Mouse (Mus musculus) midbrain, embryonic 11.5 days (tissue): Measurements from ENCODE around the gene St7. TPM values are rescaled to one million over a fixed set of nuclear protein-coding genes. Genes with fewer than 3 reads are reported as not detected.

Experiments used
- ATAC-seq: fragments of 200-750 bp; cut with Nextera tagmentation; 2 replicates; pipeline ENCODE4 v1.8.0; 2017; ENCODE audit warnings: moderate TSS enrichment, moderate library complexity; ENCODE audit not compliant: low FRiP score
- DNase-seq: peaks from one replicate; pipeline ENCODE4 v3.0.0; 2015; ENCODE audit warnings: low spot score; ENCODE audit errors: missing footprints
- H3K27ac ChIP-seq: fragments of 300-500 bp; sonication (generic); 2 replicates; pipeline ENCODE4 v1.5.1; 2014; ENCODE audit warnings: low read depth, low read length
- H3K27me3 ChIP-seq: fragments of 300-500 bp; sonication (generic); 2 replicates; pipeline ENCODE4 v1.6.1; 2014; ENCODE audit warnings: mild to moderate bottlenecking, low read length, moderate library complexity, mixed read lengths; ENCODE audit not compliant: control insufficient read depth, insufficient read depth
- H3K36me3 ChIP-seq: fragments of 300-500 bp; sonication (generic); 2 replicates; pipeline ENCODE4 v1.6.1; 2014; ENCODE audit warnings: mild to moderate bottlenecking, low read length, moderate library complexity, mixed read lengths; ENCODE audit not compliant: control insufficient read depth, insufficient read depth
- H3K4me1 ChIP-seq: fragments of 300-500 bp; sonication (generic); 2 replicates; pipeline ENCODE4 v1.6.1; 2014; ENCODE audit warnings: low read length; ENCODE audit not compliant: control insufficient read depth, insufficient read depth
- H3K4me2 ChIP-seq: fragments of 300-500 bp; sonication (generic); 2 replicates; pipeline ENCODE4 v1.6.1; 2014; ENCODE audit warnings: mild to moderate bottlenecking, moderate library complexity
- H3K4me3 ChIP-seq: fragments of 300-500 bp; sonication (generic); 2 replicates; pipeline ENCODE4 v1.5.1; 2014; ENCODE audit warnings: low read depth, low read length
- H3K9ac ChIP-seq: fragments of 300-500 bp; sonication (generic); 2 replicates; pipeline ENCODE4 v1.6.1; 2014; ENCODE audit warnings: low read length
- H3K9me3 ChIP-seq: fragments of 300-500 bp; sonication (generic); 2 replicates; pipeline ENCODE4 v1.6.1; 2016; ENCODE audit warnings: low read length; ENCODE audit not compliant: control insufficient read depth
- WGBS: fragments of 180-500 bp; shearing (Covaris S2); extraction: QIAGEN DNeasy Blood & Tissue Kit; methylation state at CpG from one replicate; pipeline ENCODE4 v1.1.7; 2014; 5-methylcytosine and 5-hydroxymethylcytosine counted together
- polyA plus RNA-seq: library from polyadenylated mRNA; unstranded; fragments of >200 nt; fragmentation: Nextera tagmentation; extraction: Ambion mirVana; gene quantifications from 2 replicates; pipeline ENCODE4 v1.2.1, GENCODE M21; 2014

Gene St7
- polyA plus RNA-seq, 1 experiment from 2014 or later = 36.6 TPM

GRCm38 (mm10) chr6:17784523-17784922, 91.8 kb downstream of the St7 start:
- DNase-seq (no peak), ATAC-seq (no peak)
- no peak overlapping the region for H3K4me2 ChIP-seq
- peaks cover 4% of the 10 kb centered on the region; the same call in 1 of the 2 replicates for H3K9me3 ChIP-seq
- H3K27ac ChIP-seq = no peak overlapping the region
- H3K4me3 ChIP-seq = no peak overlapping the region
- H3K27me3 ChIP-seq = no peaks in the 10 kb centered on the region
- H3K4me1 ChIP-seq = no peaks in the 10 kb centered on the region
- no peak overlapping the region for H3K9ac ChIP-seq
- no peaks in the 10 kb centered on the region for H3K36me3 ChIP-seq
- whole genome bisulfite sequencing = 78% methylated on average over 5 of the region's 5 CpGs

GRCm38 (mm10) chr6:17785248-17785647, 92.5 kb downstream of the St7 start:
- WGBS = 69% methylated on average over 2 of the region's 2 CpGs
- H3K27ac ChIP-seq = no peak overlapping the region
- H3K36me3 ChIP-seq = no peaks in the 10 kb centered on the region
- no peak overlapping the region for H3K4me2 ChIP-seq
- no peaks in the 10 kb centered on the region for H3K4me1 ChIP-seq
- peaks cover 4% of the 10 kb centered on the region; the same call in 1 of the 2 replicates for H3K9me3 ChIP-seq
- DNase-seq (no peak), ATAC-seq (no peak)
- no peak overlapping the region for H3K4me3 ChIP-seq
- H3K9ac ChIP-seq = no peak overlapping the region
- H3K27me3 ChIP-seq = no peaks in the 10 kb centered on the region

GRCm38 (mm10) chr6:17787810-17788209, 95.1 kb downstream of the St7 start:
- DNase-seq = no peak
- 92% methylated on average over 1 of the region's 1 CpGs for WGBS
- no peak overlapping the region for H3K4me2 ChIP-seq

GRCm38 (mm10) chr6:17790251-17790650, 97.5 kb downstream of the St7 start:
- no peak overlapping the region for H3K27ac ChIP-seq
- no peak for DNase-seq
- no peak for ATAC-seq
- H3K36me3 ChIP-seq = no peaks in the 10 kb centered on the region
- no peak overlapping the region for H3K9ac ChIP-seq
- H3K27me3 ChIP-seq = no peaks in the 10 kb centered on the region
- H3K4me2 ChIP-seq = no peak overlapping the region
- H3K9me3 ChIP-seq = peaks cover 4% of the 10 kb centered on the region; the same call in 1 of the 2 replicates
- H3K4me1 ChIP-seq = no peaks in the 10 kb centered on the region
- no peak overlapping the region for H3K4me3 ChIP-seq
- WGBS = 91% methylated on average over 1 of the region's 1 CpGs

More at GRCm38 (mm10) chr6:17787810-17788209, 95.1 kb downstream of the St7 start:
- no peak for ATAC-seq
- no peak overlapping the region for H3K4me3 ChIP-seq
- no peaks in the 10 kb centered on the region for H3K4me1 ChIP-seq
- H3K36me3 ChIP-seq = no peaks in the 10 kb centered on the region
- no peak overlapping the region for H3K9ac ChIP-seq
- H3K27me3 ChIP-seq = no peaks in the 10 kb centered on the region
- peaks cover 4% of the 10 kb centered on the region; the same call in 1 of the 2 replicates for H3K9me3 ChIP-seq
- H3K27ac ChIP-seq = no peak overlapping the region

GRCm38 (mm10) chr6:17793471-17793870, 100.7 kb downstream of the St7 start:
- Histone ChIP-seq H3K9me3 (no peaks in the 10 kb centered on the region), H3K4me1 (peaks cover 5% of the 10 kb centered on the region; the same call in 1 of the 2 replicates), H3K9ac (no peak overlapping the region), H3K36me3 (no peaks in the 10 kb centered on the region), H3K4me2 (no peak overlapping the region), H3K27me3 (no peaks in the 10 kb centered on the region), H3K4me3 (no peak overlapping the region), H3K27ac (no peak overlapping the region)
- no peak for DNase-seq
- no peak for ATAC-seq
- WGBS = 91% methylated on average over 3 of the region's 3 CpGs

GRCm38 (mm10) chr6:17797271-17797713, 104.6 kb downstream of the St7 start:
- H3K36me3 ChIP-seq = no peaks in the 10 kb centered on the region
- no peak for DNase-seq
- peaks cover 5% of the 10 kb centered on the region; the same call in 1 of the 2 replicates for H3K4me1 ChIP-seq
- no peak overlapping the region for H3K4me3 ChIP-seq
- H3K27me3 ChIP-seq = no peaks in the 10 kb centered on the region
- WGBS = 43% methylated on average over 5 of the region's 5 CpGs
- peak; percentile 94 for ATAC-seq
- H3K9ac ChIP-seq = no peak overlapping the region
- no peak overlapping the region for H3K27ac ChIP-seq
- H3K4me2 ChIP-seq = no peak overlapping the region
- H3K9me3 ChIP-seq = no peaks in the 10 kb centered on the region

GRCm38 (mm10) chr6:17800694-17801093, 108.0 kb downstream of the St7 start:
- no peak for ATAC-seq
- no peak overlapping the region for H3K4me2 ChIP-seq
- no peaks in the 10 kb centered on the region for H3K36me3 ChIP-seq
- DNase-seq = no peak
- H3K27ac ChIP-seq = no peak overlapping the region
- peaks cover 5% of the 10 kb centered on the region; the same call in 1 of the 2 replicates for H3K4me1 ChIP-seq
- H3K9me3 ChIP-seq = no peaks in the 10 kb centered on the region
- H3K27me3 ChIP-seq = no peaks in the 10 kb centered on the region
- 91% methylated on average over 5 of the region's 5 CpGs for WGBS
- H3K9ac ChIP-seq = no peak overlapping the region
- no peak overlapping the region for H3K4me3 ChIP-seq

GRCm38 (mm10) chr6:17804468-17804867, 111.7 kb downstream of the St7 start:
- H3K27ac ChIP-seq = no peak overlapping the region
- no peak for ATAC-seq
- H3K4me3 ChIP-seq = no peak overlapping the region
- no peak overlapping the region for H3K4me2 ChIP-seq
- no peaks in the 10 kb centered on the region for H3K27me3 ChIP-seq
- no peaks in the 10 kb centered on the region for H3K36me3 ChIP-seq
- DNase-seq = no peak
- WGBS = 85% methylated on average over 3 of the region's 3 CpGs
- H3K9me3 ChIP-seq = no peaks in the 10 kb centered on the region
- peaks cover 7% of the 10 kb centered on the region for H3K4me1 ChIP-seq
- H3K9ac ChIP-seq = no peak overlapping the region

GRCm38 (mm10) chr6:17806569-17806968, 113.8 kb downstream of the St7 start:
- H3K4me1 ChIP-seq = peaks cover 7% of the 10 kb centered on the region
- no peaks in the 10 kb centered on the region for H3K27me3 ChIP-seq
- no peak overlapping the region for H3K9ac ChIP-seq
- peak; percentile 52; the same call in 1 of the 2 replicates for ATAC-seq
- no peak overlapping the region for H3K27ac ChIP-seq
- no peaks in the 10 kb centered on the region for H3K36me3 ChIP-seq
- no peak overlapping the region for H3K4me2 ChIP-seq
- no peak for DNase-seq
- no peaks in the 10 kb centered on the region for H3K9me3 ChIP-seq
- 23% methylated on average over 4 of the region's 4 CpGs for WGBS
- H3K4me3 ChIP-seq = no peak overlapping the region
